Mouse (Mus musculus) brain, embryonic 14.5 days (tissue): ENCODE measurements at regions not wholly inside any gene's neighbourhood (a gene's known extent, or its start where the extent isn't known, plus 50 kb on each side); places are given as distances from the start of the nearest gene placed in this dataset.

Experiments
- CTCF ChIP-seq: fragments of 200-500 bp; IDR thresholded peaks from 2 replicates; pipeline ENCODE4 v1.5.1; 2012; ENCODE audit warnings: inconsistent platforms, mild to moderate bottlenecking, moderate library complexity, borderline replicate concordance; ENCODE audit not compliant: insufficient read depth, insufficient read length; ENCODE audit errors: extremely low read depth
- POLR2A ChIP-seq: fragments of 200-500 bp; IDR thresholded peaks from 2 replicates; pipeline ENCODE4 v1.6.1; 2012; ENCODE audit warnings: mild to moderate bottlenecking, inconsistent platforms, borderline replicate concordance; ENCODE audit not compliant: poor library complexity, insufficient read depth, insufficient read length, severe bottlenecking; ENCODE audit errors: extremely low read depth

GRCm38 (mm10) chr8:88012177-88012825, 52.9 kb upstream of the Zfp423 start:
- no peak for TF ChIP-seq POLR2A
- TF ChIP-seq CTCF = no peak
